Mouse (Mus musculus) kidney, adult 2 months (tissue): ENCODE results near the gene Igsf21. TPM values are rescaled to one million over a fixed set of nuclear protein-coding genes. Genes with fewer than 3 reads are reported as not detected.

Source experiments
- DNase-seq: peaks from one replicate; pipeline ENCODE4 v3.0.0; 2021
- H3K27ac ChIP-seq: fragments of 200-500 bp; 2 replicates; pipeline ENCODE4 v1.5.1; 2012; ENCODE audit warnings: low read depth, low read length, control low read depth, inconsistent platforms; ENCODE audit not compliant: insufficient read depth
- H3K27me3 ChIP-seq: fragments of 200-500 bp; replicated peaks from 2 replicates; pipeline ENCODE4 v1.6.1; 2012; ENCODE audit warnings: mild to moderate bottlenecking, moderate library complexity, low read length, inconsistent platforms; ENCODE audit not compliant: control insufficient read depth, insufficient read depth
- H3K36me3 ChIP-seq: fragments of 200-500 bp; 2 replicates; pipeline ENCODE4 v1.6.1; 2012; ENCODE audit warnings: mild to moderate bottlenecking, moderate library complexity, low read length, inconsistent platforms; ENCODE audit not compliant: control insufficient read depth, insufficient read depth
- H3K4me1 ChIP-seq: fragments of 200-500 bp; 2 replicates; pipeline ENCODE4 v1.6.1; 2011; ENCODE audit warnings: low read length; ENCODE audit not compliant: control insufficient read depth, insufficient read depth
- H3K4me3 ChIP-seq: fragments of 200-500 bp; 2 replicates; pipeline ENCODE4 v1.5.1; 2011; ENCODE audit warnings: mild to moderate bottlenecking, low read depth, low read length, control low read depth; ENCODE audit not compliant: insufficient read depth
- CTCF ChIP-seq: fragments of 200-500 bp; conservative IDR thresholded peaks from 2 replicates; pipeline ENCODE4 v1.5.1; 2011; ENCODE audit warnings: low read depth, mild to moderate bottlenecking, control low read depth, low read length, moderate library complexity, mixed read lengths; ENCODE audit not compliant: insufficient read depth, insufficient read length
- POLR2A ChIP-seq: fragments of 200-500 bp; IDR thresholded peaks from one replicate; pipeline ENCODE4 v1.6.1; 2011; ENCODE audit warnings: low read depth, low read length, control low read depth
- WGBS: fragments of 180-500 bp; shearing (Covaris S2); methylation state at CpG from one replicate; pipeline ENCODE4 v1.1.7; 2018; 5-methylcytosine and 5-hydroxymethylcytosine counted together
- polyA plus RNA-seq: library from polyadenylated mRNA; depleted of rRNA; stranded (reverse); fragments of >200 nt; gene quantifications from 2 replicates; pipeline ENCODE4 v1.2.3, GENCODE M21; 2012

The Igsf21 gene
- polyA plus RNA-seq, 1 experiment, result 0.39 TPM

GRCm38 (mm10) chr4:140189601-140190000 is 57.0 kb downstream of the Igsf21 start:
- 88% methylated on average over 9 of the region's 9 CpGs for WGBS
- TF ChIP-seq CTCF (no peak), POLR2A (no peak)
- H3K36me3 ChIP-seq, result no peaks in the 10 kb centered on the region
- no peak overlapping the region for H3K27ac ChIP-seq
- no peak overlapping the region for H3K4me3 ChIP-seq
- no peak for DNase-seq
- H3K27me3 ChIP-seq, result no peaks in the 10 kb centered on the region
- no peaks in the 10 kb centered on the region for H3K4me1 ChIP-seq

GRCm38 (mm10) chr4:140188626-140189025 is 58.0 kb downstream of the Igsf21 start:
- no peaks in the 10 kb centered on the region for H3K36me3 ChIP-seq
- H3K27ac ChIP-seq, result no peak overlapping the region
- DNase-seq, result no peak
- no peaks in the 10 kb centered on the region for H3K27me3 ChIP-seq
- TF ChIP-seq CTCF, result no peak
- TF ChIP-seq POLR2A, result no peak
- WGBS, result 79% methylated on average over 7 of the region's 7 CpGs
- H3K4me1 ChIP-seq, result no peaks in the 10 kb centered on the region
- H3K4me3 ChIP-seq, result no peak overlapping the region

- WGBS, result 80% methylated on average over 8 of the region's 8 CpGs
- Histone ChIP-seq H3K4me3 (no peak overlapping the region), H3K27ac (no peak overlapping the region), H3K27me3 (no peaks in the 10 kb centered on the region), H3K4me1 (no peaks in the 10 kb centered on the region), H3K36me3 (no peaks in the 10 kb centered on the region)
- DNase-seq, result no peak
- TF ChIP-seq CTCF (no peak), POLR2A (no peak)
These were observed 59.0 kb downstream of the Igsf21 start for GRCm38 (mm10) chr4:140187404-140188145.

GRCm38 (mm10) chr4:140179576-140179975 is 67.0 kb downstream of the Igsf21 start:
- WGBS, result 71% methylated on average over 6 of the region's 6 CpGs
- Histone ChIP-seq H3K4me1 (no peaks in the 10 kb centered on the region), H3K27ac (no peak overlapping the region), H3K4me3 (no peak overlapping the region), H3K27me3 (no peaks in the 10 kb centered on the region), H3K36me3 (no peaks in the 10 kb centered on the region)
- peak; percentile 8 for DNase-seq
- TF ChIP-seq POLR2A (no peak), CTCF (peak; percentile 42)

- H3K36me3 ChIP-seq, result no peaks in the 10 kb centered on the region
- 88% methylated on average over 6 of the region's 6 CpGs for WGBS
- no peaks in the 10 kb centered on the region for H3K4me1 ChIP-seq
- no peak overlapping the region for H3K27ac ChIP-seq
- DNase-seq, result no peak
- H3K4me3 ChIP-seq, result no peak overlapping the region
- TF ChIP-seq POLR2A, result no peak
- TF ChIP-seq CTCF, result no peak
- H3K27me3 ChIP-seq, result no peaks in the 10 kb centered on the region
These were observed 69.5 kb downstream of the Igsf21 start for GRCm38 (mm10) chr4:140177055-140177454.

- Histone ChIP-seq H3K27me3 (no peaks in the 10 kb centered on the region), H3K27ac (no peak overlapping the region), H3K4me1 (no peaks in the 10 kb centered on the region), H3K36me3 (no peaks in the 10 kb centered on the region), H3K4me3 (no peak overlapping the region)
- TF ChIP-seq POLR2A, result no peak
- TF ChIP-seq CTCF, result no peak
- DNase-seq, result peak; percentile 25
- WGBS, result 20% methylated on average over 13 of the region's 13 CpGs
These were observed 72.7 kb downstream of the Igsf21 start for GRCm38 (mm10) chr4:140173746-140174399.

GRCm38 (mm10) chr4:140173084-140173483 is 73.5 kb downstream of the Igsf21 start:
- H3K4me1 ChIP-seq, result no peaks in the 10 kb centered on the region
- WGBS, result 77% methylated on average over 12 of the region's 12 CpGs
- no peak overlapping the region for H3K27ac ChIP-seq
- H3K27me3 ChIP-seq, result no peaks in the 10 kb centered on the region
- no peak for TF ChIP-seq POLR2A
- no peak for TF ChIP-seq CTCF
- DNase-seq, result no peak
- no peaks in the 10 kb centered on the region for H3K36me3 ChIP-seq
- no peak overlapping the region for H3K4me3 ChIP-seq
